Mouse (Mus musculus) MEL (cell line): Measurements from ENCODE around the gene Abcb1a.

Experiments
- CHD1 ChIP-seq: IDR thresholded peaks from 2 replicates; pipeline ENCODE4 v1.6.1; 2012; ENCODE audit warnings: low read depth, mild to moderate bottlenecking, inconsistent platforms, low read length, improper control_type of control experiment
- CTCF ChIP-seq, 3 experiments: IDR thresholded peaks in 2 of 3; conservative IDR thresholded peaks in 1 of 3; 2 replicates each; pipeline ENCODE4 v1.5.1; 2011 to 2012; ENCODE audit warnings: low read length in 3 of 3, low read depth in 2 of 3, mild to moderate bottlenecking in 2 of 3, improper control_type of control experiment in 1 of 3, inconsistent platforms in 1 of 3, mixed read lengths in 1 of 3, moderate library complexity in 1 of 3; ENCODE audit not compliant: control insufficient read depth in 1 of 3, insufficient read depth in 1 of 3, poor library complexity in 1 of 3, severe bottlenecking in 1 of 3
- GATA1 ChIP-seq: IDR thresholded peaks from 2 replicates; pipeline ENCODE4 v1.6.1; 2011; ENCODE audit warnings: low read depth, low read length, improper control_type of control experiment
- MAZ ChIP-seq: IDR thresholded peaks from 2 replicates; pipeline ENCODE4 v1.6.1; 2012; ENCODE audit warnings: low read depth, mild to moderate bottlenecking, inconsistent platforms, low read length, improper control_type of control experiment
- NELFE ChIP-seq: IDR thresholded peaks from 2 replicates; pipeline ENCODE4 v1.6.1; 2011; ENCODE audit warnings: low read depth, low read length, improper control_type of control experiment
- NRF1 ChIP-seq: IDR thresholded peaks from 2 replicates; pipeline ENCODE4 v1.6.1; 2014; ENCODE audit warnings: low read depth, mild to moderate bottlenecking, inconsistent platforms, low read length, improper control_type of control experiment, moderate library complexity; ENCODE audit not compliant: poor library complexity, insufficient read depth, severe bottlenecking
- POLR2A ChIP-seq, 2 experiments: IDR thresholded peaks; 2 replicates each; pipeline ENCODE4 v1.6.1; 2011 to 2012; ENCODE audit warnings: low read length in 2 of 2, mild to moderate bottlenecking in 2 of 2, control low read depth in 1 of 2, improper control_type of control experiment in 1 of 2, low read depth in 1 of 2, moderate library complexity in 1 of 2; ENCODE audit not compliant: control insufficient read depth in 1 of 2, insufficient read depth in 1 of 2, poor library complexity in 1 of 2
- RCOR1 ChIP-seq: IDR thresholded peaks from 2 replicates; pipeline ENCODE4 v1.6.1; 2012; ENCODE audit warnings: low read depth, mild to moderate bottlenecking, inconsistent platforms, low read length, improper control_type of control experiment
- USF1 ChIP-seq: IDR thresholded peaks from 2 replicates; pipeline ENCODE4 v1.6.1; 2014; ENCODE audit warnings: low read depth, mild to moderate bottlenecking, inconsistent platforms, low read length, improper control_type of control experiment, moderate library complexity

- TF ChIP-seq NRF1 (no peak), POLR2A (IDR thresholded peaks at IDR 0.05; ENCODE audit: control insufficient read depth in 1 of 2, insufficient read depth in 1 of 2, low read depth in 1 of 2, low read length in 2 of 2, poor library complexity in 1 of 2) (no peak), MAZ (no peak), GATA1 (no peak), CTCF (IDR thresholded peaks at IDR 0.05 in 2 of 3, conservative IDR thresholded peaks at IDR 0.05 in 1 of 3; ENCODE audit: control insufficient read depth in 1 of 3, insufficient read depth in 1 of 3, low read depth in 2 of 3, low read length in 3 of 3, poor library complexity in 1 of 3, severe bottlenecking in 1 of 3) (no peak), USF1 (no peak), RCOR1 (no peak), NELFE (no peak), CHD1 (no peak)
Measured at GRCm38 (mm10) chr5:8732639-8733038, 72.8 kb downstream of the Abcb1a start.
